Mouse (Mus musculus) thymus, adult 2 months (tissue): Measurements from ENCODE around the gene Gcgr.

Experiments used
- CTCF ChIP-seq: fragments of 200-500 bp; IDR thresholded peaks from 2 replicates; pipeline ENCODE4 v1.5.1; 2012; ENCODE audit warnings: mild to moderate bottlenecking, control low read depth, low read length, moderate library complexity, borderline replicate concordance; ENCODE audit not compliant: control insufficient read depth, poor library complexity, insufficient read depth; ENCODE audit errors: extremely low read depth
- POLR2A ChIP-seq: fragments of 200-500 bp; IDR thresholded peaks from 2 replicates; pipeline ENCODE4 v1.6.1; 2012; ENCODE audit warnings: mild to moderate bottlenecking, low read length, control low read depth, moderate library complexity; ENCODE audit not compliant: control insufficient read depth, poor library complexity, insufficient read depth; ENCODE audit errors: extremely low read depth

DNA sequence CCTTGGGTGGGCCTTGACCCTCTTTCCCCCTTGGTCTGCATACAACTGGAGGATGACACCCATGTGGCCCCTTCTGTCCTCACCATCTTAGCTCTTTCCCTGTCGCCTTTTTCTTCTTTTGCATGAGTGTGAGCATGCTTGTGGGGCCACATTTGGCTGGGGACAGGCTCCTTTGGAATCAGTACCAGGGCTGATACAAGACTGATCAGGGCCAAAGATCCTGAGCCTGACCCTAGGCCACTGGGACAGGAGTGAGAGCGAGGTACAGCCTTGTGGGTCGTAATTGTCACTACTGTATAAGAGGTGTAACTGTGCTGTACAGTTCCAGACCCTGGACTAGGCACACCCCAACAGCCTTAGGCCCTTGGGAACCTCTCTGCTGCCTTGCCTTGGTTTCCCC, 36.6 kb upstream of the Gcgr start:
- no peak for TF ChIP-seq POLR2A
- TF ChIP-seq CTCF, result no peak
